Mouse (Mus musculus): ENCODE data around the gene Pias4.

GRCm38 (mm10) chr10:81142551-81142981, 25.2 kb downstream of the Pias4 start:
- no peak for TF ChIP-seq CTCF (IDR thresholded peaks at IDR 0.05; ENCODE audit: control insufficient read depth, insufficient read depth, insufficient read length)
- TF ChIP-seq MAX (IDR thresholded peaks at IDR 0.05), result peak; percentile 6
- no peak for TF ChIP-seq MYOG (IDR thresholded peaks at IDR 0.05; ENCODE audit: control insufficient read depth, extremely low read depth, insufficient read length)
- TF ChIP-seq FOSL1 (IDR thresholded peaks at IDR 0.05; ENCODE audit: insufficient read depth, low read length, poor library complexity, severe bottlenecking), result no peak
- no peak for TF ChIP-seq CEBPB (IDR thresholded peaks at IDR 0.05; ENCODE audit: low read depth)
- no peak for TF ChIP-seq USF1 (IDR thresholded peaks at IDR 0.05; ENCODE audit: low read depth)
